Mouse (Mus musculus): ENCODE results near the gene Mmp1b. TPM values are rescaled to one million over a fixed set of nuclear protein-coding genes. Genes with fewer than 3 reads are reported as not detected.

Gene Mmp1b
- polyA plus RNA-seq, 1 experiment: not detected

- Histone ChIP-seq H3K27me3 (ENCODE audit: control insufficient read depth, insufficient read depth, low read length, poor library complexity, severe bottlenecking) (no peaks in the 10 kb centered on the region), H3K4me3 (ENCODE audit: low read depth, low read length) (no peak overlapping the region), H3K4me1 (ENCODE audit: control insufficient read depth, insufficient read depth, low read length) (no peaks in the 10 kb centered on the region), H3K9me3 (replicated peaks; ENCODE audit: control insufficient read depth, insufficient read depth, low read length, poor library complexity, severe bottlenecking) (no peaks in the 10 kb centered on the region), H3K36me3 (ENCODE audit: control insufficient read depth, insufficient read depth, low read length, poor library complexity, severe bottlenecking) (no peaks in the 10 kb centered on the region), H3K9ac (ENCODE audit: low read depth, poor library complexity, severe bottlenecking) (no peak overlapping the region), H3K27ac (ENCODE audit: insufficient read depth, low read length) (no peak overlapping the region)
- TF ChIP-seq POLR2A (IDR thresholded peaks at IDR 0.05; ENCODE audit: insufficient read depth, low read length) (no peak), EP300 (IDR thresholded peaks at IDR 0.05; ENCODE audit: insufficient read depth, low read depth, low read length) (no peak), CTCF (IDR thresholded peaks at IDR 0.05; ENCODE audit: low read depth, low read length) (no peak)
These were observed 51.8 kb downstream of the Mmp1b start for GRCm38 (mm10) chr9:7335766-7336680.

GRCm38 (mm10) chr9:7331847-7332246 is 56.0 kb downstream of the Mmp1b start:
- TF ChIP-seq EP300 (IDR thresholded peaks at IDR 0.05; ENCODE audit: insufficient read depth, low read depth, low read length) (no peak), POLR2A (IDR thresholded peaks at IDR 0.05; ENCODE audit: insufficient read depth, low read length) (no peak), CTCF (IDR thresholded peaks at IDR 0.05; ENCODE audit: low read depth, low read length) (no peak)
- H3K27me3 ChIP-seq (ENCODE audit: control insufficient read depth, insufficient read depth, low read length, poor library complexity, severe bottlenecking): no peaks in the 10 kb centered on the region

More at GRCm38 (mm10) chr9:7331847-7332246, 56.0 kb downstream of the Mmp1b start:
- Histone ChIP-seq H3K4me3 (ENCODE audit: low read depth, low read length) (no peak overlapping the region), H3K9me3 (replicated peaks; ENCODE audit: control insufficient read depth, insufficient read depth, low read length, poor library complexity, severe bottlenecking) (no peaks in the 10 kb centered on the region), H3K27ac (ENCODE audit: insufficient read depth, low read length) (no peak overlapping the region), H3K9ac (ENCODE audit: low read depth, poor library complexity, severe bottlenecking) (no peak overlapping the region), H3K4me1 (ENCODE audit: control insufficient read depth, insufficient read depth, low read length) (no peaks in the 10 kb centered on the region), H3K36me3 (ENCODE audit: control insufficient read depth, insufficient read depth, low read length, poor library complexity, severe bottlenecking) (no peaks in the 10 kb centered on the region)

Other genes with a start within 250 kb of the Mmp1b start
- gene Dync2h1, start 203.6 kb downstream of the Mmp1b start, polyA plus RNA-seq (2011; ENCODE audit: insufficient read depth, insufficient read length, low read depth, missing spikeins): 7.9 and 8.6 TPM in 2 replicates
- 81.0 and 89.9 TPM in 2 replicates for gene Dcun1d5, start 203.5 kb downstream of the Mmp1b start, polyA plus RNA-seq (2011; ENCODE audit: insufficient read depth, insufficient read length, low read depth, missing spikeins)
- gene Mmp13, start 115.5 kb downstream of the Mmp1b start, polyA plus RNA-seq (2011; ENCODE audit: insufficient read depth, insufficient read length, low read depth, missing spikeins): 0.45 and 0.58 TPM in 2 replicates
- 0.37 and 0.40 TPM in 2 replicates for gene Mmp12, start 43.7 kb downstream of the Mmp1b start, polyA plus RNA-seq (2011; ENCODE audit: insufficient read depth, insufficient read length, low read depth, missing spikeins)
- 2.3 and 3.9 TPM in 2 replicates for gene Mmp3, start 57.8 kb upstream of the Mmp1b start, polyA plus RNA-seq (2011; ENCODE audit: insufficient read depth, insufficient read length, low read depth, missing spikeins)
- not detected in 2 replicates for gene Mmp10, start 114.3 kb upstream of the Mmp1b start, polyA plus RNA-seq (2011; ENCODE audit: insufficient read depth, insufficient read length, low read depth, missing spikeins)
- not detected in 2 replicates for gene Mmp8, start 170.4 kb upstream of the Mmp1b start, polyA plus RNA-seq (2011; ENCODE audit: insufficient read depth, insufficient read length, low read depth, missing spikeins)
- not detected in 2 replicates for gene Mmp27, start 183.3 kb upstream of the Mmp1b start, polyA plus RNA-seq (2011; ENCODE audit: insufficient read depth, insufficient read length, low read depth, missing spikeins)
- not detected in 2 replicates for gene Mmp20, start 240.2 kb upstream of the Mmp1b start, polyA plus RNA-seq (2011; ENCODE audit: insufficient read depth, insufficient read length, low read depth, missing spikeins)